Mouse (Mus musculus): ENCODE data around the gene Klhl5.
A peak's percentile ranks its signal among the peaks of the same experiment; 100 is the strongest.

Klhl5 gene

DNA sequence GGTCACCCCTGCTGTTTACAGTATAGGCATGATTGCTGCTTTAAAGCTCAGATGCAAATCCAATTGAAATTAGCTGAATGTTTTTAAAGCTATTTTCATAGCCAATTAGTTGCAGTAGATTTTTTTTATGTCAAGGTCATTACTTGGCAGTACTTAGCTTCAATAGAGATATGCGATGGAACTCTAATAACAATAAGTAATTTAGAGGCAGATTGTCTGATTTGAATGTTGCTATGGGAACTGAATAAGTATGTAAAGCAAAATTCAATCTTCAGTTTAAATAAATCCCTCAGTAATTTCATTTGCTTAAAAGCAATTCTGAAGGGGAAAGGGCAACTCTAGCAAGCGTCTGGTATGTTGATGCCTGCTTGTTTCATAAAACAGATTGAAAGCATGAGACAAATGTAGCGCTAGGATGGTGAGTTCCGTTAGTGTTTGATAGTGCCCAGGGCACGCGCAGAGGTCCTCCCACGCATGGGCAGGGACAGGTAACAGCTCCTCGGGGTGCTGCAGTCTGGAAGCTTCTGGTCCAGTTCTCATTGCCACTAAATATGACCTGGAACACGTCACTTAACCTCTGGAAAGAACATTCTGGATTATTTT lies 38.3 kb downstream of the Klhl5 start:
- no peak for DNase-seq (ENCODE audit: low read depth, low spot score)

- no peak for DNase-seq (ENCODE audit: low read depth, low spot score)
These were observed 39.4 kb downstream of the Klhl5 start for GRCm38 (mm10) chr5:65146749-65147148.

GRCm38 (mm10) chr5:65149706-65150105 lies 42.4 kb downstream of the Klhl5 start:
- DNase-seq (ENCODE audit: low read depth, low spot score), result no peak

- no peak for DNase-seq (ENCODE audit: low read depth, low spot score)
These were observed 43.1 kb downstream of the Klhl5 start for GRCm38 (mm10) chr5:65150376-65150955.

- DNase-seq (ENCODE audit: low read depth, low spot score), result no peak
These were observed 43.9 kb downstream of the Klhl5 start for GRCm38 (mm10) chr5:65151276-65151675.

GRCm38 (mm10) chr5:65151767-65152166 lies 44.4 kb downstream of the Klhl5 start:
- DNase-seq (ENCODE audit: low read depth, low spot score), result no peak

GRCm38 (mm10) chr5:65154287-65154686 lies 46.9 kb downstream of the Klhl5 start:
- no peak for DNase-seq (ENCODE audit: low read depth, low spot score)

DNA sequence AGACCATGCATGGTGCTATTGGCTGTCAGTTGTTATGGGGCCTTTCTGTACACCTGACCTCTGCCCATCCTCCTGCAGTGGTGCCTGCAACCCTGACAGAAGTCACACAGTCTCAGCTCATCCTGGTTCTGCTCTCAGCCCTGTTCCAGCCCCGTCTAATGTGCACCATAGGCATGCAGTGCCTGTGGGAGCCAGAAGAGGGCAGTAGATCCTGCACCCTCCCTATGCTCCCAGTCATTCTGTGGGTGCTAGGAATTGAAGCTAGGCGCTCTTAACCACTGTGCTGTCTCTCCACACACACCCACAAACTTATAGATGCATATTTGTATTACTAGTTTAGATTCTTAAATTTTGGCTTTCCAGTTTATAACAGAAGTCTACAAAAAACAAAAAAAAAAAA lies 49.5 kb downstream of the Klhl5 start:
- DNase-seq (ENCODE audit: low read depth, low spot score), result no peak

DNA sequence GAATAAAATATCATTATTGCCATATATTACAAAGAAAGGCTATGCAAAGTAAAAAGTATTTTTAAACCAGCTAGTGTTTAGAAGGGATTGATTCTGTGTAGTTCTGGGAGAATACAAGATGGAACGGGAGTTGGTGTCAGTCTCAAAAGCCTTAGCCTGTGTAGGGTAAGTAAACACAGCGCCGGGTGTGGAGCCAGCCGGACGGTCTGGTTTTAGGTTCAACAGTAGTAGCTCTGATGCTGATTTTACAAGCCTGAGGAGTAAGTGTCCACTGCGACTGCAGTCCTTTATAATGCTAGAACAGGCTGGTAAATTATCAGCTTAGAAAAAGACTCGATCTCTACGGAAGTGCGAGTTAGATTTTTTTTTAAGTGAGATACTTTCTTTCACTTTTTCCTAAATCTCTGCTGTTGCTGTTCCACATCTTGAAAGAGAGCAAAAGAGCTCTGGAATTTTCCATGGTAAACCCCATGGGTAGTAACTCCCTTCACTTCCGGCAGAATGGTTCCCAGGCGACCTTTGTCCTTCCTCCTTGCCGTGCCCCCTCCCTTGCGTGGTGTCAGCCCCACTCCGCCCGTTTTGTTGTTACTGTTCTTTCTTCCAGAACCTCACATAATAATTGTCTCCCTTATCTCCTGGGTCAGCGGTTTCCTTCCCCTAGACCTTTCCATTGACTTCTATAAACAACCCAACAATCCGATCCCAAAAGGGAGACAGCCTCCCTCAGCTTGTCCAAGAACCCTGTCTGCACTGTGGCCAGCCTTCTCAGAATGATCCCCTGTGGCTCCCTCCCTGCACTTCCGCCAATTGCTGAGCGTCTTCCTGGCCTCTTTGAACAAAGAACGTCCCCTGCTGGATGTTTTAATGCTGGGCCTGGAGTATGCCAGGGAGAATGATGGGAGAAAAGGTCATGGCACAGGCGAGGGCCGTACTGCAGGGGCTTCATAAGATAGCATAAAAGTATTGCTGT lies 50.4 kb downstream of the Klhl5 start:
- DNase-seq (ENCODE audit: low read depth, low spot score), result no peak

- no peak for DNase-seq (ENCODE audit: low read depth, low spot score)
These were observed 51.5 kb downstream of the Klhl5 start for GRCm38 (mm10) chr5:65158696-65159305.

GRCm38 (mm10) chr5:65163001-65163400 lies 55.7 kb downstream of the Klhl5 start:
- no peak for DNase-seq (ENCODE audit: low read depth, low spot score)

DNA sequence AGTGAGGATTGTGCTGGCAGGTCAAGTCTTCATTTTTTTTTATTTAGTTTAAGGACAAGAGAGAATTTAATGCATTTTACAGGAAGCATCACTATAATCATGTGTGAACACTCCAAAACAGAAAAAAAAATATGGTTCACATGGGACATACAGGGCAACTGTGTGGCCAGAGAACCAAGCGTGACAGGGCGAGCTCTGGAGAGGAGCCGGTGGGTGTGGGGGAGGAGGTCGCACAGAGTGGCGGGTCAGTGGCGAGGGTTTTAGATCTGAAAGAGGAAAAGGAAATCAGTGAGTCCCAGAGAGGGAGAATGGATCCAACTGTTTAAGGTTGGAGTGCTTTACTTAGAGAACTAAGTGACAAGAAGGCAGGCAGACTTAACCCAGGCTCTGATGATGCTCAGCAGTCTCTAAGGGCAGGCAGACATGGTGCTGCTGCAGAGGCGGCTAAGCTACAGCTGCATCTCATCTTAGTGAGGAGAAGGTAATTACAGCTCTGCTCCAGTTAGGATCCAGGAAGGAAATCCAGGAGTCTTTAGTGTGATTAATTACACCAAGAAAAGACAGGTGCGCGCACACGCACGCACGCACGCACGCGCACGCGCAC lies 56.3 kb downstream of the Klhl5 start:
- no peak for DNase-seq (ENCODE audit: low read depth, low spot score)

DNA sequence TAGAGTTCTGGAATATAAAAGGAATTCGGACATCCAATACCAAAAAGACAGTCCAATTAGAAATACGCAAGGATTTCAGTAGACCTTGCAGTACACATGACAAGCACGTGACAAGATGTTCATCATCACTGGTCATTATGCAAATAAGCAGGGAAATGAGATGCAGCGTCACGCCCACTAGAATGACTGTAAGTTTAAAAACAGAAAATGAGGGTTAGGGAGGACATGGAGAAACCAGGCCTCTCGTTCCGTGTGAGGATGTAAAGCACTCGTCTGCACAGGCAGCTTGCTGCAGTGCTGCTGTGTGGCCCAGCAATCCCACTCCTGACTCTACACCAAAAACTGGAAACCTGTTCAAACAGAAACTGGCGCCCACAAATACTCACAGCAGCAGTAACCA lies 62.9 kb downstream of the Klhl5 start:
- no peak for DNase-seq (ENCODE audit: low read depth, low spot score)

- DNase-seq (ENCODE audit: low read depth, low spot score), result peak; percentile 45
These were observed 67.9 kb downstream of the Klhl5 start for GRCm38 (mm10) chr5:65175035-65175917.

GRCm38 (mm10) chr5:65175918-65176484 lies 68.7 kb downstream of the Klhl5 start:
- no peak for DNase-seq (ENCODE audit: low read depth, low spot score)

DNA sequence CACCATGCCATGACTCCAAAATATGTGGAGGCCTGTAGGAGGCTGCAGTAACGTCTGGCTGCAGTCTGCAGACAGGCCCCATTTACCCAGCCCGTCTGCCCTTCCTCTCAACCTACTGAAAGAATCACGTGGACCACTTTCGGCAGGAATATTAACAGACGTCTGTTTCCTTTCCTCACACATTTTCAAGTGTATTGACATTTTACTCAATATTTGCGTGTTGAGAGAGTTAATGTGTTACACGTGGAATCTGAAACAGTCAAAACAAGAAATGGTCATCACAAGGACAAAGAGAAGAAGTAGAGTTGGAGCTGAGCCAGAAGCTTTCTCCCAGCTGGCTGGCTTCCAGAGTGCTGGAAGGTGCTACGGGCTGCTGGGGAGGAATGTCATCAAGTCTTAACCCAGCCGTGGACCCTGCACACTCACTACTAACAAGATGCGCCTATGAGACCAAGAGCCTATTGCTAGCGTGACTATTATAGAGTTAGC lies 69.7 kb downstream of the Klhl5 start:
- no peak for DNase-seq (ENCODE audit: low read depth, low spot score)

DNA sequence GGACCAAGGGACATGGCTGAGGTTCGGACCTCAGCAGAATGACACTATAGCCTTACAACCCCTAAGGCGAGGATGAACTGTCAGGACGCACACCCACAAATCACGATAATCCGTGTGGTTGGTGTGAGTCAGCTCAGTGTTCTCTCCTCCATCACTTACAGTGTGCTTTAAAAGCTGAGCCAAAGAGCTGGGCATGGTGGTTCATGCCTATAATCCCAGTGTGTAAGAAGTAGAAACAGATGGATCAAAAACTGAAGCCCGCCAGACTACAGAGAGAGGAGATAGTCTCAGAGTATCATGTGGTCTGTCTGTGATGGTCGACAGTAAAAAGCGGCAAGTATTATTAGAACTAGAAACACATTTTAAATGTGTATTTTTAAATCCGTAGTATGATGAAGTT lies 71.1 kb downstream of the Klhl5 start:
- no peak for DNase-seq (ENCODE audit: low read depth, low spot score)

- DNase-seq (ENCODE audit: low read depth, low spot score), result no peak
These were observed 73.9 kb downstream of the Klhl5 start for GRCm38 (mm10) chr5:65181160-65181793.

DNA sequence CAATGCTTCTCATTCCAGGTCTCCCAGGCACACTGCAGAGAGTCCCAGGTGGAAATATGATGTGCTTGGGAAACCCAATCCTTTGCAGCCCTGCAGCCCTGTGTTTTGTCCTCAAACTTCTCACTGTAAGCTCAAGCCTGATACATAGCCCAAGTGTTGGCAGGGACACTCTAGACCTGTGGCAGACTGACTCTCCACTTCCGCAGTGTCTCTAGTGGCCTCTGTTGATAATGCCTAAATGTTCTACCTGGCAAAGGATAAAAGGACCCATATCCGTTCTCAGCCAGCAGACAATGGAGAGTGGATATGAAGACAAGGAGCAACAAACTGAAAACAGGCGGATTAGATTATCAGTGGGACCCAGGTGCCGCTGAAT lies 74.4 kb downstream of the Klhl5 start:
- DNase-seq (ENCODE audit: low read depth, low spot score), result no peak

GRCm38 (mm10) chr5:65182268-65182667 lies 74.9 kb downstream of the Klhl5 start:
- no peak for DNase-seq (ENCODE audit: low read depth, low spot score)
